Mouse (Mus musculus): Measurements from ENCODE around the gene Tnrc6c. TPM values are rescaled to one million over a fixed set of nuclear protein-coding genes. Genes with fewer than 3 reads are reported as not detected.

The Tnrc6c gene
- polyA plus RNA-seq, 1 experiment from 2014 or later, result 3.0 TPM

GRCm38 (mm10) chr11:117718838-117719237 lies 64.7 kb downstream of the Tnrc6c start:
- Histone ChIP-seq H3K9ac (replicated peaks) (no peak overlapping the region), H3K9me3 (ENCODE audit: low read length) (no peaks in the 10 kb centered on the region), H3K4me3 (ENCODE audit: low read depth, low read length) (no peak overlapping the region), H3K27me3 (ENCODE audit: insufficient read depth, low read length) (no peaks in the 10 kb centered on the region), H3K4me1 (ENCODE audit: insufficient read depth) (no peaks in the 10 kb centered on the region), H3K27ac (ENCODE audit: low read depth) (peak overlapping the region; percentile 0; the same call in 1 of the 2 replicates), H3K36me3 (replicated peaks; ENCODE audit: insufficient read depth, low read length) (peaks cover 41% of the 10 kb centered on the region), H3K4me2 (ENCODE audit: low read depth, low read length) (no peak overlapping the region)
- DNase-seq, result no peak
- no peak for ATAC-seq
- 65% methylated on average over 3 of the region's 3 CpGs for WGBS (ENCODE audit: insufficient replicate concordance)
- TF ChIP-seq EP300 (IDR thresholded peaks at IDR 0.05; ENCODE audit: low read depth), result no peak
- TF ChIP-seq CTCF (IDR thresholded peaks at IDR 0.05; ENCODE audit: low read depth), result no peak

DNA sequence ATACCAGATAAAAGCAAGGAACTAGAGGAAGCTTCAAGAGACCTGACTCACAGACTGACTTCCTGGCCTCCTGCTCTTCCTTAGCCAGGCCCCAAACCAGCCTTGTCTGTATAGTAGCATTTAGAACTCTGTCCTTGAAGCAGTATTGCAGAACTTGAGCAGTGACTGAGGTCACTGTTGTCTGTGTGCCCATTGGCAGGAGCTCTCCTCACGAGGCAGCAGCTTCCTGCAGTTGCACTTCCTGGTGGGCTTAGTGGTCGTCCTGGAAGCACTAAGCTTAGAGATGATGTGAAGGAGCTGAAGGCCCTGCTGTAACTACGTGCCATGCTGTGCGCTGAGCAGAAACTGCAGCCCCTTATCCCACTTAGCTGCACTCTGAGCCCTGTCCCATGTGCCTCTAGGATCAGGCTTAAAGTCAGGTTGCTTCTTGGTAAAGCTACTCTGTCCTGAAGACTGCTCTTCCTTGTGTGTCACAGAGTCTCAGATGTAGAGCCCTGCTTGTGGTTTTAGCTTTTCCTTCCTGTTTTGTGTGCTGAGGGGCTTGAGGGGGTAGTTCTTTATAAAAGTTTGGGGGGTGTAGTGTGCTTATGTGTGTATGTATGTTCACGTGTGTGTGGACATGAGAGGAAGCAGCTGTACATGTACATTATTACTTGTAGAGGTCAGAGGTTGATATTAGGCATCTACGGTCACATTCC lies 70.7 kb downstream of the Tnrc6c start:
- TF ChIP-seq CTCF (IDR thresholded peaks at IDR 0.05; ENCODE audit: low read depth) (no peak), EP300 (IDR thresholded peaks at IDR 0.05; ENCODE audit: low read depth) (no peak)
- no peak overlapping the region for H3K4me2 ChIP-seq (ENCODE audit: low read depth, low read length)
- H3K9ac ChIP-seq (replicated peaks), result no peak overlapping the region
- no peak overlapping the region for H3K4me3 ChIP-seq (ENCODE audit: low read depth, low read length)
- peaks cover 20% of the 10 kb centered on the region for H3K4me1 ChIP-seq (ENCODE audit: insufficient read depth)
- H3K9me3 ChIP-seq (ENCODE audit: low read length), result no peaks in the 10 kb centered on the region
- no peak for DNase-seq
- peaks cover 16% of the 10 kb centered on the region for H3K36me3 ChIP-seq (replicated peaks; ENCODE audit: insufficient read depth, low read length)
- H3K27ac ChIP-seq (ENCODE audit: low read depth), result peak overlapping the region; percentile 58
- WGBS (ENCODE audit: insufficient replicate concordance), result 46% methylated on average over 6 of the region's 6 CpGs
- no peaks in the 10 kb centered on the region for H3K27me3 ChIP-seq (ENCODE audit: insufficient read depth, low read length)
- peak; percentile 24; the same call in 1 of the 2 replicates for ATAC-seq

GRCm38 (mm10) chr11:117727031-117727430 lies 72.9 kb downstream of the Tnrc6c start:
- DNase-seq (no peak), ATAC-seq (no peak)
- H3K4me2 ChIP-seq (ENCODE audit: low read depth, low read length), result no peak overlapping the region
- WGBS (ENCODE audit: insufficient replicate concordance), result 72% methylated on average over 4 of the region's 4 CpGs
- H3K27me3 ChIP-seq (ENCODE audit: insufficient read depth, low read length), result no peaks in the 10 kb centered on the region
- no peaks in the 10 kb centered on the region for H3K9me3 ChIP-seq (ENCODE audit: low read length)
- TF ChIP-seq CTCF (IDR thresholded peaks at IDR 0.05; ENCODE audit: low read depth), result no peak
- no peak for TF ChIP-seq EP300 (IDR thresholded peaks at IDR 0.05; ENCODE audit: low read depth)
- H3K9ac ChIP-seq (replicated peaks), result no peak overlapping the region
- peaks cover 4% of the 10 kb centered on the region for H3K36me3 ChIP-seq (replicated peaks; ENCODE audit: insufficient read depth, low read length)
- peaks cover 26% of the 10 kb centered on the region for H3K4me1 ChIP-seq (ENCODE audit: insufficient read depth)
- no peak overlapping the region for H3K27ac ChIP-seq (ENCODE audit: low read depth)
- no peak overlapping the region for H3K4me3 ChIP-seq (ENCODE audit: low read depth, low read length)

DNA sequence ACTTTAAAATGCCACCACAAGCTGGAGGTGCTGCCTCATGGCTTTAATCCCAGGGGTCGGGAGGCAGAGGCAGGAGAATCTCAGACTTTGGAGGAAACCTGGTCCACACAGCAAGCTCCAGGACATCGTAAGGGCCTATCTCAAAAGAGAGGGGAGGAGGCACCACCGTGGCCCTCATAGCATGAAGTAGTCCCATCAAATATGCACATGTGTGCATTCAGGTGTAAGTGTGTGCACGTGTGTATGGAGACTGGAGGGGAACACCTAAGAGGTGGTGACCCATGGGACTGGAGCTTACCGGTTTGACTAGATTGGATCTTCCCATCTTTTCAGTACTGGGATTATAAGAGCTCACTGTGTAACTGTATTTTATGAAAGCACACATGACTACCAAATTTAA lies 74.2 kb downstream of the Tnrc6c start:
- Histone ChIP-seq H3K4me3 (ENCODE audit: low read depth, low read length) (no peak overlapping the region), H3K4me2 (ENCODE audit: low read depth, low read length) (no peak overlapping the region), H3K4me1 (ENCODE audit: insufficient read depth) (peaks cover 26% of the 10 kb centered on the region), H3K27me3 (ENCODE audit: insufficient read depth, low read length) (no peaks in the 10 kb centered on the region), H3K9me3 (ENCODE audit: low read length) (no peaks in the 10 kb centered on the region), H3K9ac (replicated peaks) (no peak overlapping the region; the same call in 1 of the 2 replicates), H3K36me3 (replicated peaks; ENCODE audit: insufficient read depth, low read length) (no peaks in the 10 kb centered on the region), H3K27ac (ENCODE audit: low read depth) (peak overlapping the region; percentile 80)
- DNase-seq (no peak), ATAC-seq (no peak)
- no peak for TF ChIP-seq CTCF (IDR thresholded peaks at IDR 0.05; ENCODE audit: low read depth)
- no peak for TF ChIP-seq EP300 (IDR thresholded peaks at IDR 0.05; ENCODE audit: low read depth)
- WGBS (ENCODE audit: insufficient replicate concordance), result 85% methylated on average over 5 of the region's 5 CpGs

DNA sequence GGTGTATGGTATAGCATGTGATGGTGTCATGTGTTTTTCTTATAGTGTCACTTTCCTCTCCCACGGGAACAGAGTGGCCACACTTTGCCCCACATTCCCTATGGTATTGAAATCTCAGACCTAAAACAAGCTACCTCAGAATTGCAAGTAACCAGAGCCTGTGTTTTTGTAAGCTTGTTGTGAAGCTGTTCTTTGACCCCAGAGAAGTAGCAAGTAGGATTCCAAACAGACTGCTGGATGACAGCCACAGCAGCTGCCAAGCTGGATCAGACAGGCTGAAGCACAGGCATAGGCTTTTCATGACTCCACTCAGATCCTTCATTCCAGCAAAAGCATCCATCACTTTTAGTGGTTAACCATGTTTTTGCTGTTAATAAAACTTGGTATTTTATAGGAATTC lies 74.8 kb downstream of the Tnrc6c start:
- Histone ChIP-seq H3K36me3 (replicated peaks; ENCODE audit: insufficient read depth, low read length) (0 out of 2 replicates have a peak, but pooled peaks cover 3% of the 10 kb centered on the region), H3K27ac (ENCODE audit: low read depth) (peak overlapping the region; percentile 80), H3K4me1 (ENCODE audit: insufficient read depth) (peaks cover 26% of the 10 kb centered on the region), H3K9ac (replicated peaks) (no peak overlapping the region), H3K9me3 (ENCODE audit: low read length) (no peaks in the 10 kb centered on the region), H3K4me3 (ENCODE audit: low read depth, low read length) (no peak overlapping the region), H3K4me2 (ENCODE audit: low read depth, low read length) (no peak overlapping the region; the same call in 1 of the 2 replicates), H3K27me3 (ENCODE audit: insufficient read depth, low read length) (no peaks in the 10 kb centered on the region)
- no peak for TF ChIP-seq EP300 (IDR thresholded peaks at IDR 0.05; ENCODE audit: low read depth)
- TF ChIP-seq CTCF (IDR thresholded peaks at IDR 0.05; ENCODE audit: low read depth), result no peak
- 38% methylated on average over 1 of the region's 1 CpGs for WGBS (ENCODE audit: insufficient replicate concordance)
- peak; percentile 74 for ATAC-seq
- DNase-seq, result no peak

GRCm38 (mm10) chr11:117729341-117729740 lies 75.3 kb downstream of the Tnrc6c start:
- no peak overlapping the region for H3K9ac ChIP-seq (replicated peaks)
- H3K27ac ChIP-seq (ENCODE audit: low read depth), result peak overlapping the region; percentile 80
- 73% methylated on average over 3 of the region's 3 CpGs for WGBS (ENCODE audit: insufficient replicate concordance)
- peaks cover 22% of the 10 kb centered on the region for H3K4me1 ChIP-seq (ENCODE audit: insufficient read depth)
- 0 out of 2 replicates have a peak, but pooled peaks cover 3% of the 10 kb centered on the region for H3K36me3 ChIP-seq (replicated peaks; ENCODE audit: insufficient read depth, low read length)
- no peaks in the 10 kb centered on the region for H3K27me3 ChIP-seq (ENCODE audit: insufficient read depth, low read length)
- TF ChIP-seq EP300 (IDR thresholded peaks at IDR 0.05; ENCODE audit: low read depth) (no peak), CTCF (IDR thresholded peaks at IDR 0.05; ENCODE audit: low read depth) (no peak)
- no peaks in the 10 kb centered on the region for H3K9me3 ChIP-seq (ENCODE audit: low read length)
- H3K4me3 ChIP-seq (ENCODE audit: low read depth, low read length), result no peak overlapping the region
- no peak overlapping the region for H3K4me2 ChIP-seq (ENCODE audit: low read depth, low read length)
- no peak for DNase-seq
- ATAC-seq, result peak; percentile 64

Data from liver, postnatal 0 days (tissue).